Mouse (Mus musculus): ENCODE results near the gene Gm8720.
"Not testable (repeated sequence)": the region's sequence is repeated elsewhere in the genome, so short reads cannot be mapped to it uniquely, and the experiment has no call there.

The Gm8720 gene

GRCm38 (mm10) chr7:23067356-23067755 is at the start of gene Gm8720:
Gene Gm8720, minus strand, starts transcription at chr7:23067456.
- not testable (repeated sequence) for ATAC-seq (ENCODE audit: insufficient number of reproducible peaks, low FRiP score, low TSS enrichment)

GRCm38 (mm10) chr7:23055240-23055639 is 12.0 kb downstream of the Gm8720 start, which contains the start of gene Vmn1r163:
Gene Vmn1r163, plus strand, starts transcription at chr7:23055540.
- not testable (repeated sequence) for ATAC-seq (ENCODE audit: insufficient number of reproducible peaks, low FRiP score, low TSS enrichment)

- not testable (repeated sequence) for ATAC-seq (ENCODE audit: insufficient number of reproducible peaks, low FRiP score, low TSS enrichment)
Observed at GRCm38 (mm10) chr7:23019823-23020222, 47.4 kb downstream of the Gm8720 start, which contains the start of gene Gm4216. Gene Gm4216, minus strand, starts transcription at chr7:23019923.
